Mouse (Mus musculus) forebrain, postnatal 0 days (tissue): Measurements from ENCODE around the gene Pck1. TPM values are rescaled to one million over a fixed set of nuclear protein-coding genes. Genes with fewer than 3 reads are reported as not detected.

ENCODE experiments used
- ATAC-seq: fragments of 200-750 bp; cut with Nextera tagmentation; 2 replicates; pipeline ENCODE4 v1.8.0; 2017; ENCODE audit warnings: mild to moderate bottlenecking, moderate library complexity
- DNase-seq: peaks from one replicate; pipeline ENCODE4 v3.0.0-alpha.2; 2015
- H3K27ac ChIP-seq: fragments of 300-500 bp; sonication (generic); 2 replicates; pipeline ENCODE4 v1.5.1; 2014; ENCODE audit warnings: low read depth, mild to moderate bottlenecking, antibody characterized with exemption, low read length, moderate library complexity, mixed read lengths
- H3K27me3 ChIP-seq: fragments of 300-500 bp; sonication (generic); 2 replicates; pipeline ENCODE4 v1.6.1; 2014; ENCODE audit warnings: mild to moderate bottlenecking, low read length, mixed read lengths; ENCODE audit not compliant: insufficient read depth
- H3K36me3 ChIP-seq: fragments of 300-500 bp; sonication (generic); 2 replicates; pipeline ENCODE4 v1.6.1; 2014; ENCODE audit warnings: mild to moderate bottlenecking, moderate library complexity; ENCODE audit not compliant: insufficient read depth
- H3K4me1 ChIP-seq: fragments of 300-500 bp; sonication (generic); 2 replicates; pipeline ENCODE4 v1.6.1; 2014; ENCODE audit warnings: antibody characterized with exemption; ENCODE audit not compliant: insufficient read depth
- H3K4me2 ChIP-seq: fragments of 300-500 bp; sonication (generic); 2 replicates; pipeline ENCODE4 v1.6.1; 2014; ENCODE audit warnings: low read depth, mild to moderate bottlenecking, moderate library complexity
- H3K4me3 ChIP-seq: fragments of 300-500 bp; sonication (generic); 2 replicates; pipeline ENCODE4 v1.5.1; 2014; ENCODE audit warnings: low read depth, low read length, mixed read lengths
- H3K9ac ChIP-seq: fragments of 300-500 bp; sonication (generic); 2 replicates; pipeline ENCODE4 v1.6.1; 2014; ENCODE audit warnings: mild to moderate bottlenecking
- H3K9me3 ChIP-seq: fragments of 300-500 bp; sonication (generic); 2 replicates; pipeline ENCODE4 v1.6.1; 2016; ENCODE audit warnings: low read length
- CTCF ChIP-seq: sonication (generic); IDR thresholded peaks from 2 replicates; pipeline ENCODE4 v1.5.1; 2016; ENCODE audit warnings: antibody characterized with exemption, control low read depth, low read depth
- WGBS: fragments of 180-500 bp; shearing (Covaris S2); extraction: QIAGEN DNeasy Blood & Tissue Kit; methylation state at CpG from one replicate; pipeline ENCODE4 v1.1.7; 2014; 5-methylcytosine and 5-hydroxymethylcytosine counted together
- polyA plus RNA-seq: library from polyadenylated mRNA; unstranded; fragments of >200 nt; fragmentation: Nextera tagmentation; extraction: Ambion mirVana; gene quantifications from 2 replicates; pipeline ENCODE4 v1.2.1, GENCODE M21; 2015
- total RNA-seq: library from RNA; depleted of rRNA; stranded (reverse); fragments of >200 nt; gene quantifications from 2 replicates; pipeline ENCODE4 v1.2.3, GENCODE M21; 2014

Gene Pck1
- total and polyA plus RNA-seq, 2 experiments from 2014 or later, result not detected

- Histone ChIP-seq H3K9me3 (no peaks in the 10 kb centered on the region), H3K4me2 (no peak overlapping the region), H3K9ac (no peak overlapping the region), H3K27me3 (no peaks in the 10 kb centered on the region), H3K27ac (no peak overlapping the region), H3K36me3 (no peaks in the 10 kb centered on the region), H3K4me3 (no peak overlapping the region), H3K4me1 (no peaks in the 10 kb centered on the region)
- ATAC-seq (no peak), DNase-seq (no peak)
- WGBS, result 87% methylated on average over 5 of the region's 5 CpGs
- no peak for TF ChIP-seq CTCF
Measured at GRCm38 (mm10) chr2:173151352-173151751, 1.5 kb upstream of the Pck1 start.

GRCm38 (mm10) chr2:173151784-173152284, 1.0 kb upstream of the Pck1 start:
- no peak for TF ChIP-seq CTCF
- no peaks in the 10 kb centered on the region for H3K27me3 ChIP-seq
- H3K4me3 ChIP-seq, result no peak overlapping the region
- H3K9ac ChIP-seq, result no peak overlapping the region
- H3K36me3 ChIP-seq, result no peaks in the 10 kb centered on the region
- ATAC-seq, result no peak
- H3K27ac ChIP-seq, result no peak overlapping the region
- H3K9me3 ChIP-seq, result no peaks in the 10 kb centered on the region
- DNase-seq, result no peak
- WGBS, result 84% methylated on average over 7 of the region's 7 CpGs
- H3K4me2 ChIP-seq, result no peak overlapping the region
- no peaks in the 10 kb centered on the region for H3K4me1 ChIP-seq

DNA sequence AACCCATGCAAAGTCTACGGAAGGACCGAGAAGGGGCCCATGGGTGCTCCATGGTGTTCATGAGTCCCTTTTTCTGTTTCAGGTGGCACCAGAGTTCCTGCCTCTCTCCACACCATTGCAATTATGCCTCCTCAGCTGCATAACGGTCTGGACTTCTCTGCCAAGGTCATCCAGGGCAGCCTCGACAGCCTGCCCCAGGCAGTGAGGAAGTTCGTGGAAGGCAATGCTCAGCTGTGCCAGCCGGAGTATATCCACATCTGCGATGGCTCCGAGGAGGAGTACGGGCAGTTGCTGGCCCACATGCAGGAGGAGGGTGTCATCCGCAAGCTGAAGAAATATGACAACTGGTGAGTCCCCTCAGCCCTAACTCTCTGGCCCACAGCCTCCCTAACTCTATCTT, 418 bp downstream of the Pck1 start:
- no peaks in the 10 kb centered on the region for H3K36me3 ChIP-seq
- H3K4me3 ChIP-seq, result no peak overlapping the region
- no peaks in the 10 kb centered on the region for H3K9me3 ChIP-seq
- H3K4me2 ChIP-seq, result no peak overlapping the region
- no peak for DNase-seq
- no peak overlapping the region for H3K27ac ChIP-seq
- no peaks in the 10 kb centered on the region for H3K4me1 ChIP-seq
- no peaks in the 10 kb centered on the region for H3K27me3 ChIP-seq
- H3K9ac ChIP-seq, result no peak overlapping the region
- no peak for ATAC-seq
- 89% methylated on average over 10 of the region's 10 CpGs for WGBS
- no peak for TF ChIP-seq CTCF

DNA sequence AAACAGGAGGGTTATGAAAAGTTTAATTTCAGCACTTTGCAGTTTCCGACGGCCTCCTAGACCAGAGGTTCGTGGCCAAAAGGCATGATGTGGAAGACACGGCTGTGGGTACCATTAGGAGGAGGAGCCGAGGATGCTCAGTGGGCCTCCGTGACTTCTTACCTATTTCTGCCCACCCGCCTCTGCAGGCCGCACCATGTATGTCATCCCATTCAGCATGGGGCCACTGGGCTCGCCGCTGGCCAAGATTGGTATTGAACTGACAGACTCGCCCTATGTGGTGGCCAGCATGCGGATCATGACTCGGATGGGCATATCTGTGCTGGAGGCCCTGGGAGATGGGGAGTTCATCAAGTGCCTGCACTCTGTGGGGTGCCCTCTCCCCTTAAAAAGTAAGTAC, 1.7 kb downstream of the Pck1 start:
- no peaks in the 10 kb centered on the region for H3K36me3 ChIP-seq
- no peak overlapping the region for H3K9ac ChIP-seq
- no peak overlapping the region for H3K27ac ChIP-seq
- no peak overlapping the region for H3K4me3 ChIP-seq
- H3K4me1 ChIP-seq, result no peaks in the 10 kb centered on the region
- no peak for TF ChIP-seq CTCF
- ATAC-seq (no peak), DNase-seq (no peak)
- no peak overlapping the region for H3K4me2 ChIP-seq
- H3K27me3 ChIP-seq, result no peaks in the 10 kb centered on the region
- 93% methylated on average over 13 of the region's 13 CpGs for WGBS
- H3K9me3 ChIP-seq, result no peaks in the 10 kb centered on the region

DNA sequence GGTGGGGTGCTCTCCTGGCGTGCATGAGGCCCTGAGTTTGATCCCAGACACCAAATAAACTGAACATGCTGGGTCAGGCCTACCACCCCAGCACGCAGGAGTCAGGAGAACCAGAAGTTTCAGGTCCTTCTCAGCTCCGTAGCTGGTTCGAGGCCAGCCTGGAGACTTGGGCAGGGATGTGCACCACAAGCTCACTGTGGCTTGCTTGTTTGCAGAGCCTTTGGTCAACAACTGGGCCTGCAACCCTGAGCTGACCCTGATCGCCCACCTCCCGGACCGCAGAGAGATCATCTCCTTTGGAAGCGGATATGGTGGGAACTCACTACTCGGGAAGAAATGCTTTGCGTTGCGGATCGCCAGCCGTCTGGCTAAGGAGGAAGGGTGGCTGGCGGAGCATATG, 2.1 kb downstream of the Pck1 start:
- Histone ChIP-seq H3K4me3 (no peak overlapping the region), H3K27me3 (no peaks in the 10 kb centered on the region), H3K36me3 (no peaks in the 10 kb centered on the region), H3K9ac (no peak overlapping the region), H3K4me1 (no peaks in the 10 kb centered on the region), H3K4me2 (no peak overlapping the region), H3K27ac (no peak overlapping the region), H3K9me3 (no peaks in the 10 kb centered on the region)
- ATAC-seq (no peak), DNase-seq (no peak)
- WGBS, result 89% methylated on average over 14 of the region's 14 CpGs
- TF ChIP-seq CTCF, result no peak

GRCm38 (mm10) chr2:173155907-173156306, 3.1 kb downstream of the Pck1 start:
- DNase-seq, result no peak
- no peaks in the 10 kb centered on the region for H3K27me3 ChIP-seq
- H3K27ac ChIP-seq, result no peak overlapping the region
- no peak overlapping the region for H3K4me2 ChIP-seq
- H3K9ac ChIP-seq, result no peak overlapping the region
- WGBS, result 93% methylated on average over 10 of the region's 10 CpGs
- H3K9me3 ChIP-seq, result no peaks in the 10 kb centered on the region
- H3K36me3 ChIP-seq, result no peaks in the 10 kb centered on the region
- H3K4me1 ChIP-seq, result no peaks in the 10 kb centered on the region
- no peak for TF ChIP-seq CTCF
- no peak overlapping the region for H3K4me3 ChIP-seq
- ATAC-seq, result no peak

- Histone ChIP-seq H3K9me3 (no peaks in the 10 kb centered on the region), H3K36me3 (no peaks in the 10 kb centered on the region), H3K4me3 (no peak overlapping the region), H3K27ac (no peak overlapping the region), H3K27me3 (no peaks in the 10 kb centered on the region), H3K4me2 (no peak overlapping the region), H3K9ac (no peak overlapping the region), H3K4me1 (no peaks in the 10 kb centered on the region)
- ATAC-seq (no peak), DNase-seq (no peak)
- no peak for TF ChIP-seq CTCF
- 84% methylated on average over 13 of the region's 13 CpGs for WGBS
Measured at GRCm38 (mm10) chr2:173156923-173157322, 4.1 kb downstream of the Pck1 start.

GRCm38 (mm10) chr2:173157376-173157775, 4.5 kb downstream of the Pck1 start:
- ATAC-seq, result no peak
- DNase-seq, result no peak
- no peaks in the 10 kb centered on the region for H3K36me3 ChIP-seq
- no peak overlapping the region for H3K4me3 ChIP-seq
- H3K9ac ChIP-seq, result no peak overlapping the region
- H3K4me2 ChIP-seq, result no peak overlapping the region
- H3K9me3 ChIP-seq, result no peaks in the 10 kb centered on the region
- TF ChIP-seq CTCF, result no peak
- H3K4me1 ChIP-seq, result no peaks in the 10 kb centered on the region
- 68% methylated on average over 4 of the region's 4 CpGs for WGBS
- H3K27ac ChIP-seq, result no peak overlapping the region
- no peaks in the 10 kb centered on the region for H3K27me3 ChIP-seq
